Mouse (Mus musculus): Measurements from ENCODE around the gene Rcc2. TPM values are rescaled to one million over a fixed set of nuclear protein-coding genes. Genes with fewer than 3 reads are reported as not detected.

Rcc2 gene
- polyA plus RNA-seq, 1 experiment from 2014 or later = 7.7 TPM

GRCm38 (mm10) chr4:140684141-140684871, 16.0 kb upstream of the Rcc2 start:
- no peaks in the 10 kb centered on the region for H3K9me3 ChIP-seq (ENCODE audit: control insufficient read depth, low read length)
- H3K27me3 ChIP-seq (replicated peaks; ENCODE audit: control insufficient read depth, insufficient read depth, low read length) = no peaks in the 10 kb centered on the region
- no peak for ATAC-seq
- 9% methylated on average over 16 of the region's 16 CpGs for WGBS
- 0 out of 2 replicates have a peak overlapping the region, but pooled peaks have one; percentile 18 for H3K9ac ChIP-seq (ENCODE audit: low read depth, low read length)
- peaks cover 10% of the 10 kb centered on the region for H3K4me1 ChIP-seq (ENCODE audit: control insufficient read depth, insufficient read depth, low read depth, low read length)
- no peaks in the 10 kb centered on the region for H3K36me3 ChIP-seq (ENCODE audit: control insufficient read depth, insufficient read depth, low read length)
- H3K27ac ChIP-seq (ENCODE audit: low read depth, low read length) = no peak overlapping the region
- H3K4me2 ChIP-seq (ENCODE audit: low read length) = peak overlapping the region; percentile 20
- no peak overlapping the region for H3K4me3 ChIP-seq (ENCODE audit: low read length)

- H3K9me3 ChIP-seq (ENCODE audit: control insufficient read depth, low read length) = no peaks in the 10 kb centered on the region
- WGBS = 42% methylated on average over 6 of the region's 6 CpGs
- no peak for ATAC-seq
- H3K9ac ChIP-seq (ENCODE audit: low read depth, low read length) = no peak overlapping the region
- H3K4me1 ChIP-seq (ENCODE audit: control insufficient read depth, insufficient read depth, low read depth, low read length) = peaks cover 10% of the 10 kb centered on the region
- H3K27me3 ChIP-seq (replicated peaks; ENCODE audit: control insufficient read depth, insufficient read depth, low read length) = no peaks in the 10 kb centered on the region
- no peaks in the 10 kb centered on the region for H3K36me3 ChIP-seq (ENCODE audit: control insufficient read depth, insufficient read depth, low read length)
- H3K4me3 ChIP-seq (ENCODE audit: low read length) = no peak overlapping the region
- peak overlapping the region; percentile 20 for H3K4me2 ChIP-seq (ENCODE audit: low read length)
- no peak overlapping the region for H3K27ac ChIP-seq (ENCODE audit: low read depth, low read length)
Observed at GRCm38 (mm10) chr4:140684881-140685303, 15.4 kb upstream of the Rcc2 start.

- WGBS = 70% methylated on average over 12 of the region's 12 CpGs
- no peaks in the 10 kb centered on the region for H3K27me3 ChIP-seq (replicated peaks; ENCODE audit: control insufficient read depth, insufficient read depth, low read length)
- no peaks in the 10 kb centered on the region for H3K9me3 ChIP-seq (ENCODE audit: control insufficient read depth, low read length)
- no peak overlapping the region for H3K4me2 ChIP-seq (ENCODE audit: low read length)
- H3K4me3 ChIP-seq (ENCODE audit: low read length) = no peak overlapping the region
- no peak overlapping the region for H3K9ac ChIP-seq (ENCODE audit: low read depth, low read length)
- H3K4me1 ChIP-seq (ENCODE audit: control insufficient read depth, insufficient read depth, low read depth, low read length) = peaks cover 10% of the 10 kb centered on the region
- no peak overlapping the region for H3K27ac ChIP-seq (ENCODE audit: low read depth, low read length)
- no peak for ATAC-seq
- no peaks in the 10 kb centered on the region for H3K36me3 ChIP-seq (ENCODE audit: control insufficient read depth, insufficient read depth, low read length)
Observed at GRCm38 (mm10) chr4:140688044-140688825, 12.1 kb upstream of the Rcc2 start.

GRCm38 (mm10) chr4:140688826-140689425, 11.4 kb upstream of the Rcc2 start:
- Histone ChIP-seq H3K9me3 (ENCODE audit: control insufficient read depth, low read length) (no peaks in the 10 kb centered on the region), H3K4me3 (ENCODE audit: low read length) (no peak overlapping the region), H3K9ac (ENCODE audit: low read depth, low read length) (no peak overlapping the region), H3K36me3 (ENCODE audit: control insufficient read depth, insufficient read depth, low read length) (no peaks in the 10 kb centered on the region), H3K4me1 (ENCODE audit: control insufficient read depth, insufficient read depth, low read depth, low read length) (peaks cover 10% of the 10 kb centered on the region), H3K27ac (ENCODE audit: low read depth, low read length) (no peak overlapping the region), H3K4me2 (ENCODE audit: low read length) (no peak overlapping the region), H3K27me3 (replicated peaks; ENCODE audit: control insufficient read depth, insufficient read depth, low read length) (no peaks in the 10 kb centered on the region)
- ATAC-seq = no peak
- 87% methylated on average over 5 of the region's 5 CpGs for WGBS

GRCm38 (mm10) chr4:140689873-140690655, 10.3 kb upstream of the Rcc2 start:
- no peak overlapping the region for H3K4me2 ChIP-seq (ENCODE audit: low read length)
- H3K4me1 ChIP-seq (ENCODE audit: control insufficient read depth, insufficient read depth, low read depth, low read length) = no peaks in the 10 kb centered on the region
- H3K4me3 ChIP-seq (ENCODE audit: low read length) = no peak overlapping the region
- no peaks in the 10 kb centered on the region for H3K9me3 ChIP-seq (ENCODE audit: control insufficient read depth, low read length)
- H3K9ac ChIP-seq (ENCODE audit: low read depth, low read length) = no peak overlapping the region
- H3K36me3 ChIP-seq (ENCODE audit: control insufficient read depth, insufficient read depth, low read length) = no peaks in the 10 kb centered on the region
- H3K27ac ChIP-seq (ENCODE audit: low read depth, low read length) = no peak overlapping the region
- no peaks in the 10 kb centered on the region for H3K27me3 ChIP-seq (replicated peaks; ENCODE audit: control insufficient read depth, insufficient read depth, low read length)
- WGBS = 82% methylated on average over 16 of the region's 16 CpGs
- no peak for ATAC-seq

GRCm38 (mm10) chr4:140691481-140691880, 8.9 kb upstream of the Rcc2 start:
- 71% methylated on average over 7 of the region's 7 CpGs for WGBS
- Histone ChIP-seq H3K4me3 (ENCODE audit: low read length) (no peak overlapping the region), H3K36me3 (ENCODE audit: control insufficient read depth, insufficient read depth, low read length) (no peaks in the 10 kb centered on the region), H3K27me3 (replicated peaks; ENCODE audit: control insufficient read depth, insufficient read depth, low read length) (no peaks in the 10 kb centered on the region), H3K4me1 (ENCODE audit: control insufficient read depth, insufficient read depth, low read depth, low read length) (no peaks in the 10 kb centered on the region), H3K4me2 (ENCODE audit: low read length) (no peak overlapping the region), H3K9ac (ENCODE audit: low read depth, low read length) (no peak overlapping the region), H3K27ac (ENCODE audit: low read depth, low read length) (no peak overlapping the region), H3K9me3 (ENCODE audit: control insufficient read depth, low read length) (no peaks in the 10 kb centered on the region)
- no peak for ATAC-seq

- Histone ChIP-seq H3K27me3 (replicated peaks; ENCODE audit: control insufficient read depth, insufficient read depth, low read length) (peaks cover 3% of the 10 kb centered on the region), H3K4me1 (ENCODE audit: control insufficient read depth, insufficient read depth, low read depth, low read length) (no peaks in the 10 kb centered on the region), H3K36me3 (ENCODE audit: control insufficient read depth, insufficient read depth, low read length) (no peaks in the 10 kb centered on the region), H3K4me3 (ENCODE audit: low read length) (no peak overlapping the region), H3K9me3 (ENCODE audit: control insufficient read depth, low read length) (no peaks in the 10 kb centered on the region), H3K27ac (ENCODE audit: low read depth, low read length) (no peak overlapping the region), H3K4me2 (ENCODE audit: low read length) (no peak overlapping the region), H3K9ac (ENCODE audit: low read depth, low read length) (no peak overlapping the region)
- whole genome bisulfite sequencing = 77% methylated on average over 4 of the region's 4 CpGs
- no peak for ATAC-seq
Observed at GRCm38 (mm10) chr4:140693513-140693912, 6.8 kb upstream of the Rcc2 start.

GRCm38 (mm10) chr4:140694551-140695060, 5.7 kb upstream of the Rcc2 start:
- Histone ChIP-seq H3K4me1 (ENCODE audit: control insufficient read depth, insufficient read depth, low read depth, low read length) (peaks cover 5% of the 10 kb centered on the region), H3K9ac (ENCODE audit: low read depth, low read length) (no peak overlapping the region), H3K36me3 (ENCODE audit: control insufficient read depth, insufficient read depth, low read length) (no peaks in the 10 kb centered on the region), H3K4me2 (ENCODE audit: low read length) (no peak overlapping the region), H3K4me3 (ENCODE audit: low read length) (no peak overlapping the region), H3K27me3 (replicated peaks; ENCODE audit: control insufficient read depth, insufficient read depth, low read length) (peaks cover 11% of the 10 kb centered on the region), H3K9me3 (ENCODE audit: control insufficient read depth, low read length) (no peaks in the 10 kb centered on the region), H3K27ac (ENCODE audit: low read depth, low read length) (no peak overlapping the region)
- ATAC-seq = no peak
- 56% methylated on average over 1 of the region's 1 CpGs for WGBS
